Mouse (Mus musculus) gonadal fat pad, adult 2 months (tissue): ENCODE data around the gene Slc51b. TPM values are rescaled to one million over a fixed set of nuclear protein-coding genes. Genes with fewer than 3 reads are reported as not detected.

Source experiments
- DNase-seq: peaks from one replicate; pipeline ENCODE4 v3.0.0-alpha.2; 2012; ENCODE audit warnings: low read depth
- polyA plus RNA-seq: library from polyadenylated mRNA; depleted of rRNA; stranded (reverse); fragments of >200 nt; gene quantifications from 2 replicates; pipeline ENCODE4 v1.2.3, GENCODE M21; 2012; rRNA removed

The Slc51b gene
- polyA plus RNA-seq, 1 experiment, result not detected

DNA sequence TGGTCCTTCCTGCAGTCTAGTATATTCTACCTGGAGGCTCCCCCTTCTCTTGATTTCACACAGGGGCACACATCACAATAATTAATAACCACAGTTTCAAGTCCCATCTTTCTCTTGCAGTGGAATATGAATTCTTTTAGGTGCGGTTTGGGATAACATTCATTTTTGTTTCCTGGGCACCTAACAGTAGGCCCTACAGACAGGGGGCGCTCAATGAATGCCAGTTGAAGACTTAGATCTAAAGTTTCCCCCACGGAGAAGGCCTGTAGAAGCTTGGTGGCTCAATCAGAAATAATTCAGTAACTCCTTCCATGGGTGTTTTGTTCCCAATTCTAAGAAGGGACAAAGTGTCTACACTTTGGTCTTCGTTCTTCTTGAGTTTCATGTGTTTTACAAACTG is 50.3 kb downstream of the Slc51b start:
- DNase-seq, result no peak

DNA sequence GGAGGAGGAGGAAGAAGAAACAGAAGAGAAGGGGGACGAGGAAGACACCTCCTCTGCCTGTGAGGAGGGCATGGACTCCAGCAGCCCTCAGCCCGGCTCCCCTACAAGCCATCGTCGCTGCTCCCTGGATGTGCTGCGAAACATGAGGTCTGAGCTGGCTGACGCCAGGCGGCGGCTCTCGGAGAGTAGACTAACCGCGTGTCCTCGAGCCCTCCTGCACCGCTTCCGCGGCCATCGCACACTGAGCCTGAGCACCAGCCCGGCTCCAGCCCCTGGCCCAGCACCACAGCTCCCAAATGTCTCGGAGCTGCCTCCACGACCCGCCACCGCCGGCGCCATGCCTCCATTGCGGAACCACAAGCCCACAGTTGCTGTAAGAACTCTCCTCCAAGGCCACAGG is 51.0 kb downstream of the Slc51b start:
- no peak for DNase-seq

DNA sequence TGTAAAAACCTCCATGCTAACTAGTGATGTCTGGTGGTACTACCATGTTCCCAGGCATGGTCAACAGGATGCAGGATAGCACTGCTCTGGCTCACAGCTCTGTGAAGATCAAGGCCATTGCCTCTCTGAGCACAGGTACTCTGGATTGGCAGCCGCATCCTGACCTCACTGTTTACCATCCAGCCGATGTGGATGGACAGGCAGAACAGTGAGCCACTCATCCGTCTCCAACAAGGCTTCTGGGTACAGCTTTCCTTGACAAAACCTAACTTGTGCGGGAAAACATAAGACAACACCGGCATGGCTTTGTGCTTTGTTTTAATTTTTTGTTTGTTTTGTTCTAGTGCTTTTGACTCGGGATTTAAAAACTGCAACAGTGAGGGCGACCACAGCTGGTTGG is 57.0 kb downstream of the Slc51b start:
- DNase-seq, result no peak

DNA sequence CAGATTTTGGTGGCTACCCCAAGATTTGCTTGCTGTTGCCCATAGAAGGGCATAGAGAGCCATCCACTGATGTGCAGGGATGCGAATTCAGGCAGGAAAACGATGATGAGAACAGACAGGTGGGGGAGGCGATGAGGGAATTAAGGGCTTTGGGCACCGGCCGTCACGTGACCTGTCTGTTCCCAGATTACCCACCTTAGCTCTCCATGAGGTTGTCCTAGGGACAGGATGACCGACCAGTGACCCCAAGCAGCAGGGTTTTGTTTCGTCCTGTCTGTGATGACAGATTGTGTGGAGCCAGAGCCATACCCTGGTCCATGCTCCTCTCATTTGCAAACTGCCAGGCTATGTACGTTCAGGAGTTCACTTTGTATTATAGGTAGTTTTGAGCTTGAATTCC is 59.1 kb downstream of the Slc51b start:
- no peak for DNase-seq

Other genes with a start within 250 kb of the Slc51b start
- gene Parp16, start 227.6 kb downstream of the Slc51b start, polyA plus RNA-seq, result 12.9 and 18.3 TPM in 2 replicates
- 21.1 and 31.7 TPM in 2 replicates for gene Cilp, start 157.8 kb downstream of the Slc51b start, polyA plus RNA-seq
- 11.5 and 11.6 TPM in 2 replicates for gene Clpx, start 128.7 kb downstream of the Slc51b start, polyA plus RNA-seq
- 6.5 and 9.1 TPM in 2 replicates for gene Pdcd7, start 76.9 kb downstream of the Slc51b start, polyA plus RNA-seq
- 0.15 and 0.20 TPM in 2 replicates for gene Ubap1l, start 61.9 kb downstream of the Slc51b start, polyA plus RNA-seq
- 0.79 and 0.99 TPM in 2 replicates for gene Kbtbd13, start 31.3 kb downstream of the Slc51b start, polyA plus RNA-seq
- gene Rasl12, start 24.4 kb downstream of the Slc51b start, polyA plus RNA-seq, result 35.6 and 36.9 TPM in 2 replicates
- 9.3 and 11.4 TPM in 2 replicates for gene Mtfmt, start 12.8 kb upstream of the Slc51b start, polyA plus RNA-seq
- 38.1 and 41.5 TPM in 2 replicates for gene Spg21, start 38.0 kb upstream of the Slc51b start, polyA plus RNA-seq
- 0.30 and 0.70 TPM in 2 replicates for gene Ankdd1a, start 97.2 kb upstream of the Slc51b start, polyA plus RNA-seq
- 22.4 and 23.6 TPM in 2 replicates for gene Plekho2, start 157.1 kb upstream of the Slc51b start, polyA plus RNA-seq
- gene Pif1, start 164.2 kb upstream of the Slc51b start, polyA plus RNA-seq, result 0.19 and 0.32 TPM in 2 replicates
- 35.9 and 48.5 TPM in 2 replicates for gene Rbpms2, start 206.7 kb upstream of the Slc51b start, polyA plus RNA-seq
- 97.5 and 99.6 TPM in 2 replicates for gene Oaz2, start 245.0 kb upstream of the Slc51b start, polyA plus RNA-seq